Mouse (Mus musculus) heart, adult 11 months (tissue): Measurements from ENCODE around the gene Nr1h5.
A peak's percentile ranks its signal among the peaks of the same experiment; 100 is the strongest.

Experiments
- DNase-seq: peaks from one replicate; pipeline ENCODE4 v3.0.0; 2022

Gene Nr1h5

GRCm38 (mm10) chr3:102964033-102964432 lies at the start of gene Nr1h5:
Nr1h5 (minus strand) TSS chr3:102964133.
- no peak for DNase-seq

- DNase-seq: peak; percentile 59
These were observed 37.7 kb upstream of the Nr1h5 start for GRCm38 (mm10) chr3:103001595-103001994.

- peak; percentile 59 for DNase-seq
These were observed 33.7 kb upstream of the Nr1h5 start for GRCm38 (mm10) chr3:102997591-102997990.

GRCm38 (mm10) chr3:102997036-102997435 lies 33.1 kb upstream of the Nr1h5 start:
- peak; percentile 95 for DNase-seq

- peak; percentile 100 for DNase-seq
These were observed 31.8 kb upstream of the Nr1h5 start, which contains the start of gene Sike1 for GRCm38 (mm10) chr3:102995605-102996321. Sike1 (plus strand) TSS chr3:102995708.

- DNase-seq: no peak
These were observed 31.3 kb upstream of the Nr1h5 start for GRCm38 (mm10) chr3:102995233-102995604.

GRCm38 (mm10) chr3:102992936-102993335 lies 29.0 kb upstream of the Nr1h5 start:
- peak; percentile 64 for DNase-seq

- peak; percentile 50 for DNase-seq
These were observed 27.1 kb upstream of the Nr1h5 start for GRCm38 (mm10) chr3:102991041-102991440.

- DNase-seq: no peak
These were observed 16.4 kb upstream of the Nr1h5 start for GRCm38 (mm10) chr3:102980349-102980736.

- DNase-seq: peak; percentile 46
These were observed 15.8 kb upstream of the Nr1h5 start for GRCm38 (mm10) chr3:102979550-102980348.

GRCm38 (mm10) chr3:102976906-102977305 lies 13.0 kb upstream of the Nr1h5 start:
- DNase-seq: peak; percentile 34

- DNase-seq: no peak
These were observed 6.6 kb upstream of the Nr1h5 start for GRCm38 (mm10) chr3:102970508-102970907.

- DNase-seq: no peak
These were observed 6.1 kb upstream of the Nr1h5 start for GRCm38 (mm10) chr3:102970067-102970466.

- no peak for DNase-seq
These were observed 8.3 kb downstream of the Nr1h5 start for GRCm38 (mm10) chr3:102955596-102955995.

- no peak for DNase-seq
These were observed 8.8 kb downstream of the Nr1h5 start for GRCm38 (mm10) chr3:102955143-102955542.

- no peak for DNase-seq
These were observed 9.5 kb downstream of the Nr1h5 start for GRCm38 (mm10) chr3:102954476-102954875.

GRCm38 (mm10) chr3:102946861-102947260 lies 17.1 kb downstream of the Nr1h5 start:
- peak; percentile 43 for DNase-seq

GRCm38 (mm10) chr3:102946312-102946711 lies 17.6 kb downstream of the Nr1h5 start:
- no peak for DNase-seq

- DNase-seq: no peak
These were observed 25.8 kb downstream of the Nr1h5 start for GRCm38 (mm10) chr3:102938100-102938499.

GRCm38 (mm10) chr3:102935451-102936354 lies 28.2 kb downstream of the Nr1h5 start, which contains the start of gene Sycp1:
Sycp1 (minus strand) TSS chr3:102936100.
- peak; percentile 71 for DNase-seq

- no peak for DNase-seq
These were observed 64.8 kb downstream of the Nr1h5 start for GRCm38 (mm10) chr3:102899136-102899535.
